Mouse (Mus musculus): Measurements from ENCODE around the gene Utp3.
"Not testable (repeated sequence)": the region's sequence is repeated elsewhere in the genome, so short reads cannot be mapped to it uniquely, and the experiment has no call there.

Gene Utp3

DNA sequence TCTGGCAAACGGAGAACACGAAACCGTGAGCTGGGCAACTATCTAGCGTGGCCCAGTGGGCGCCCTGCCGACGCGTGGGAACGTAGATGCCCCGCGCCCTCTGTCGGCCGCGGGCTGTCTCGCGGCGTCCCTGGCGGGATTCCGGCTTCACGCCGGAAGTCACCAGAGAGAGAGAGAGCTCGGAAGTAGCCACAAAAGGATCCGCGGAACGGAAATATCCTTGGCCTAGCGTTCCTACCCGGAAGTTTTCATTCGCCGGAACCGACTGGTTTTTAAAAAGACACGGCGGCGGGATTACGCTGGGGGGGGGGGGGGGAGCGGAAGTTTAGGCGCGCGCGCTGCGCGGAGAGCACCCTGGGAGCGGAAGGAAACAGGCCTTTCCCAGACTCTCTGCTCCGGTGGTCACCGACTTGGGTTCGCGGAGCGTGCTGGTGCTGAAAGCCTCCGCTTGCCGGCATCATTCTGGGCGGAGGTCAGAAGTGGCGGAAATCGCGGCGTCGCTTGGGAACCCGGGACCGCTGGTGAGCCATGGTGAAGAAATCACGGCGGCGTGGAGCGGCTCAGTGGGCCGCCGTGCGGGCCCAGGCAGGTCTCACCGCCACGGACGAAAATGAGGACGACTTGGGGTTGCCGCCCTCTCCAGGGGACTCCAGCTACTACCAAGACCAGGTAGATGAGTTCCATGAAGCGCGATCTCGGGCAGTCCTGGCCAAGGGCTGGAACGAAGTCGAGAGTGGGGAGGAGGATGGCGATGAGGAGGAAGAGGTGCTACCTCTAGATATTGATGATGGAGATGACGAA lies at the start of gene Utp3:
Gene Utp3 (plus strand): TSS at position 377 of the 801 bp plus-strand sequence.
- peak; percentile 100 for DNase-seq (ENCODE audit: low read depth)

DNA sequence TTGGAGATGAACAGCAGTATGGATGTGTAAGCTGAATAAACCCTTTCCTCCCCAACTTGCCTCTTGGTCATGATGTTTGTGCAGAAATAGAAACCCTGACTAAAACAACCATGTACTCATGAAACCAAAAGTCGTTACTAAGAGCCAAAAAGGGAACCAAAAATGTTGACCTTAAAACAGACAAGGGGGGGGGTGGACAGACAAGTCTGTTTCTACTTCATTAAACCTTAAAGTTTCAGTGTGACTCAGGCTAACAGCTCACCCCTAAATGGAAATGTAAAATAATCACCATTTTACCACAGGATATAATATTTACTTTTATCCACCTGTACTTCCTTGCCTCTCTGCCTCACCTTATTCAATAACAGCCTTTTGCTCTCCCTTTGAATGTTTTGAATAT lies 45.7 kb upstream of the Utp3 start:
- DNase-seq (ENCODE audit: low read depth) = peak; percentile 40

DNA sequence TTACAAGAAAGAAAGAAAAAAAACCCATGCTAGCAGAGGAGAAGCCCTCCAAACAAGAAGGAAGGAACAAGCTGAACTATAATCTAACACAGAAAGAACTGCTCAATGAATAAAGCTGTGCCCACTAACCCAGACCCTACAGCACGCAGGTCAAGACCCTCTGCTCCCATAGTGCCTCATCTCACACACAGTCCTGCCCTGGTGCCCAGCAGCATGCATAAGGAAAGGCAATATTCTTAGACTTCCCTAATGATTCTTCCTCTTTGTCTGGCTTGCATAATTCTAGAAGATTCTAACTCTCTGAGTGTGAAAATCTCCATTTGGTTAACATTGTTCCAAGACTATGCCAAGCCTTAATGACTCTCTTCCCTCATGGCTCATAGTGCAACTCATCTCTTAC lies 45.3 kb upstream of the Utp3 start:
- DNase-seq (ENCODE audit: low read depth) = no peak

DNA sequence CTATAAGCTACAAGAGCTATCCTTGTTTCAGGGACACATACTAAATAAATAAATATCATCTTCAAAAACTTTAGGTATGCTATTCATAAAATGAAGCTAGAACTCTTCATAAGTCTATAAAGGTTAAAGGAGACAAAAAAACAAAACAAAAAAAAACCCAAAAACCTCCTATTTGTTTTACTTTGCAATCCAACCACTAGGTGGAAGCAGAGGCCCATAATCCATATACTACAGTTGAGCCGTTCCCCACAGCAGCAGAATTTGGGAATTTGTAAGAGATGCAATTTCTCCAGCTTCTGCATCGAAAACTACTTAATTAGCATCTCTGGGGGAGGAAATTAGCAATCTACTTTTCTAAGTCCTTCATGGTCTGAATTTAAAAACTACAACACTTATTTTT lies 35.0 kb upstream of the Utp3 start:
- DNase-seq (ENCODE audit: low read depth) = peak; percentile 74

DNA sequence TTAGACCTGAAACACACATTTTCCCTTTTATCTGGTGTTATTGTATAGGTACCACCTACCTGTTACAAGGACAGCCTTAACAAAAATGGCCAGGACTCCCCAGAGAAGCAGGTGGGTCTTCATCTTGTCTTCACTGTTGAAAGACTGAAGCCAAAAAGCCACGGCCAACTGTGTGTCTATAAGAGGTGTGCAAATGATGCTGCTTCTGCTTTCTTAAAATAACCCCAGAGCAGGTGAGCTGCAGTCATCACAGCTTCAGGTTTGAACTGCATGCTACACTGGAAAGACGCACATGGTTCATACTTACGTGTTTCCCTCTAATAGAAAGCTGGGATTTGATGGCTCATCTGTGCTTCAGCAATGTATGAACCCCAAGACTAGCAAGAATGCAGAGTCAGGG lies 26.6 kb upstream of the Utp3 start, which contains the start of gene Jchain:
Gene Jchain (minus strand): TSS at position 235 of the 400 bp plus-strand sequence.
- no peak for DNase-seq (ENCODE audit: low read depth)

DNA sequence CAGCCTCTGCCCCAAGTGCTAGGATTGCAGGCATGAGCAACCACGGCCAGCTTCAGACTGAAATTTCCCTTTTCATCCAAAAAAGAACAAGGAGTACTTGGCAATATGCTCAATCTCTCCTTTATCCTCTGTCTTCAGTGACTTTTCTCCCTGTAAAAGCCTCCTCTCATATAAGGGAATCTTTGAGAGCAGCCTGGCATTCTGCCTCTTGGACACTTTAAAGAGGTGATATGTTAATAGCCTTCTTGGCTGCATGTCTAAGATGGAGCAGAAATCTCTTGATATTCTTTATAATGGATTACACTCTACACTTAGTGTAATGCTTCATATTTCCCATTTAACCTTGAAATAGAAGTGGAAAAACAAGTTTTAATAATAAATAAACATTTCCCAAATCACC lies 23.4 kb upstream of the Utp3 start:
- no peak for DNase-seq (ENCODE audit: low read depth)

DNA sequence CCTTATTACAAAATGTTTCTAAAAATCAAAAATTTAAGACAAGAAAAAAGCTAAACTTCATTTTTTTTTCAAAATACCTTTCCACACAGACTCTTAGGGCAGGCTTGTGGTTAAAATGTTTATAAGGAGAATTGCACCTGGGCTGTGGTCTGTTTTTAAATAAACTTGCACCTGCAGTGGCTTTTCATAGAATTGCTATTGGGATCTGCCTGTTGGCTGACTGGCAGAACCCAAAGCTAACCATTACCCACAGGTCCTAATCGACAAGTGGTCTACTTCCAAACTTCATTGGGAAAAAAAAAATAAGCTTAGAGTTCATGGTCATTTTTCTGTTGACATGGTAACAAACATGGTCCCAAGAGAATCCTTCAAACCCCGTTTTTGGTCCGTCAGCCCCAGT lies 19.6 kb upstream of the Utp3 start:
- DNase-seq (ENCODE audit: low read depth) = no peak

DNA sequence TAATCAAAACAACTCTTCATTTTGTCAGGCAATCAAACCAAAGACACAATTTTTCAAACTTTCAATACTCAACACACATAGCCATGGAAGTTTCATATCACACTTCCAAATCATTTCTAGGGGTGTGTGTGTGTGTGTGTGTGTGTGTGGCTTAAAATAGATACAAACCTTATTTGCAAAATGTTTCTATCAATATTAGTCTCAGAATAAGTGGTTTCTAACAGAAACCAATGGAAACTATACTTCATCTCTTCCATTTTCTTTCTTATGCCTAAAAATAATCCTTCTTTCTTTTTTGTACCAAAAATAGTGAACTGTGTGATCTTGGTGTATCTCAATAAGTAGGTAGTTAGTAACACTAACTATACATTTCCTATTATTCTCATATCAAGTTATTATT lies 13.4 kb upstream of the Utp3 start:
- DNase-seq (ENCODE audit: low read depth) = no peak

DNA sequence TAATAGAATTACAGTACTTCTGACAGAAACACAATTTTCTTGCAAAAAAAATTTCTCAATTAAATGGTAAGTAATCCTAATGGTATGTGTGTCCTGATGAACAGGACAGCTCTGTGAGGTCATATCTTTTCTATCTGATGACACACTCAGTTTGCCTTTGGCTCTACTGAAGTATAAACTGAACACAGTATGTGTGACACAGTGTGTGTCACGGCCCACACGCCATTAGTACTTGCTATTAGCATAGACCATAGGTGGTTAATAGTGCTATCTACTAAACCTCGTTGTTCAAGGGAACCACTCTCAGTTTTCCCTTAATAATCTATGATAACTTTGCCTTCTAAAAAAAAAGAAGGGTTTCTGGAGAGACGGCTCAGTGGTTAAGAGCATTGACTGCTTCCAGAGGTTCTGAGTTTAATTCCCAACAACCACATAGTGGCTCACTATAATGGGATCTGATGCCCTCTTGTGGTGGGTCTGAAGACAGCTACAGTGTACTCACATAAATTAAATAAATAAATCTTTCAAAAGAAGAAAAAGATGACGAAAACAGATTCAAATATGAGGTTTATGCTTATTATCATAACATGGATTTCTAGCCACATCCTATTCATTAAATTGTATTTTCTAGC lies 11.5 kb upstream of the Utp3 start:
- peak; percentile 63 for DNase-seq (ENCODE audit: low read depth)

DNA sequence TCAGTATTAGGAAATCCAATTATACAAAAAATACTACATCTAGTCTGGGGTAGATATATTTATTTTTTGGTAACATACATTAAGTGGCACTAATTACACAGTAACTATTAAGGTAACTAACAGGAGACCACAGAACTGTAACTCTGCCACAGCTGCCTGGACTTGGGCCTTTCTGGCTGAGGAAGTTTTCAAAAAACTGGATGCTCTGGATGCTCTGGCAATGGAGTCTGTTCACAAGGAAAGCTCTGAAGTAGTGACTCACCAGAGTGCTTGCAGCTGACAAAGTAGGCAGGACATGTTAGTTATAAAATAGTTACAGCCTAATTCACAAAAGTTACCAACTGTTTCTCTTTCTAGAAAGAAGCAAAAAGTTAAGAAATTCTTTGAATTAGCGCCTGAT lies 9.9 kb upstream of the Utp3 start:
- not testable (repeated sequence) for DNase-seq (ENCODE audit: low read depth)

DNA sequence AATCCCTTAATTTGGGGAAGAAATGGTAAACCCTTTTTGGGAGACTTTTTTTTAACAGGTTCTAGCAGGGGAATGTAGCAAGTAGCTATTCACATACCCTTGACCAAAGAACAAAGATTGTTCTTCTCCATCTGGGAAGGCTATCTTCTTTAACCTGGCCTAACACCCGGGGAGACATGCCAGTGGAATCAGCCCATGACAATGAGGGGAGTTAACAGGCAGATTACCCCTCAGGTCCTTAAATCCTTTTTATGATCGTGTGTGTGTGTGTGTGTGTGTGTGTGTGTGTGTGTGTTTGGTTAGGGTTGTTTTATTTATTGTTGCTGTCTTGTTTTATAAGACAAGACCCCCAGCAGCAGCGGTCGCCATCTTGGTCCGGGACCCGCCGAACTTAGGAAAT lies 8.7 kb upstream of the Utp3 start:
- no peak for DNase-seq (ENCODE audit: low read depth)

DNA sequence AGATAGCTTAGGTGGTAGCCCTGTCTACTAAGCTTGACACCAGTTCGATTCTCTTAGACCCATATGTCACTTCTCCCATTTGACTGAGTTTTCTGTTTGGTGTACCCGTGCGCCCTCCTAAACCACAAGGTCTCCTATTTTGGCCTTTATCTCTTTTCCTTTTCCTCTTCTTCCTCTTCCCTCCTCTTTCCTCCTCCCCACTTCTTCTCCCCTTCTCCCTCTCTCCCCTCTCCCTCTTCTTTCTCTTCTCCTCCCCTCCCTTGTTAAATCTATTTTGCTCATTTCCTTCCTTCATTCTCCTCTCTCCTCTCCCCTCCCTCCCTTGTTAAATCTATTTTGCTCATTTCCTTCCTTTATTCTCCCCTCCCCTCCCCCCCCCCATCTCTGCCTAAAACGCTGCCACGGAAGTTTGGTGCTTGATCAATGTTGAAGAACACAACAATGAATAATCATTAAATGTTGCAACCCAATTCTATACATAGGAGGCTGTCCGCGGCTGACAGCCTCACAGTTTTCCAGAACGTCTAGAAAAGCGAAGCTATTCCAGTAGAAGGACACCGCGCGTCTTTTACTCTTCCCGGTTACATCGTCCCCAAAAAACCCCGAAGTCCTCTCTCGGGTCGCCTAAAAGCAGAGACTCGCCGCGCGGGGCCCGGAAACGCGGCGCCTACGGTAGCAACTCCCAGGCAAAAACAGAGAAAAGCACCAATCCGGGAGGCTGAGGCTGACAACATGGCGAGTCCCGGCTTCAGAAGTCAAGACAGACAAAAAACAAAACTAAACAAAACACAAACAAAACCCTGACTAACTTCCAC lies 784 bp upstream of the Utp3 start:
- no peak for DNase-seq (ENCODE audit: low read depth)

DNA sequence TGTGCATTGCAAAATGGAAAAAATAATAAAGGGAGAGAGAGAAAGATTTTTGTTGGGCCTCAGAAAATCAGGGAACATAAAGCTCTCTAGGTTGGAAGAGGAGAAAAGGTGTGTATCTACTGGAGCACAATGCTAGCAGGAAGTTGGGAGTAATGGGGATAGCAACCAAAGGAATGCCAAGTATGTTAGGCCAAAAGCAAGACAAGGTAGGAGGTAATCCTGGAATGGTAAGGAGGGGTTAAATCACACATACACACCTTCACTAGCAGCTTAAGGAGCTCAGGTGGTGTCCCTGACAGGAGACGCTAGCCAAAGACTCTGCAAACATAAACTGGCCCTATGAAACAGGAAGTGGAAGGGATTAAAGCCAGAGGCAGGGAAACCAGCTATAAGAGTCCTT lies 4.7 kb downstream of the Utp3 start:
- DNase-seq (ENCODE audit: low read depth) = no peak

DNA sequence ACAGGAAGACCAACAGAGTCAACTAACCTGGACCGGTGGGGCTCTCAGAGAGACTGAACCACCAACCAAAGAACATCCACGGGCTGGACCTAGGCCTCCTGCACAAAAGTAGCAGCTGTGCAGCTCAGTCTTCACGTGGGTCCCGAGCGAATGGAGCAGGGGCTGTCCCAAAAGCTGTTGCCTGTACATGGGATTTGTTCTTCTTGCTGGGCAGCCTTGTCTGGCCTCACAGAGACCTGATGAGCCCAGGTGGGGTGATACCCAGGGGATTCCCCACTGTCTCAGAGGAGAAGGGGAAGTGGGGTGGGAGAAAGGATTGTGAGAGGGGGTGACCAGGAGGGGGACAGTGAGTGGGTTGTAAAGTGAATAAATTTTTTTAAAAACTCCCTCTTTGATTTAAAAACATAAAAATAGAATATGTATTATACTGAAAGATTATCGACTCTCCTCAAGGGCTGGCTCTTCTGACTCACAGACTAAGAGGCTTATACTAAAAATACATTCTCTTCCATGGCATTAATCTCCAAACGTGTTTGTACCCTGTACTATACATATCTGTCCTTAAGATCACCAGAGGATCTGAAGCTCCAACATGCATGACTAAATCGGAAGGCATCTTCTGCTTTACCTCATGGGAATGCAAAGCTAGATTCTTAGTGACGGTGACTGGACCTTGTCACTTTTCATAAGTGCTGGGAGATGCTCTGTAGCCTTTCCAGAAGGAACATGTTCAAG lies 7.0 kb downstream of the Utp3 start:
- DNase-seq (ENCODE audit: low read depth) = no peak

DNA sequence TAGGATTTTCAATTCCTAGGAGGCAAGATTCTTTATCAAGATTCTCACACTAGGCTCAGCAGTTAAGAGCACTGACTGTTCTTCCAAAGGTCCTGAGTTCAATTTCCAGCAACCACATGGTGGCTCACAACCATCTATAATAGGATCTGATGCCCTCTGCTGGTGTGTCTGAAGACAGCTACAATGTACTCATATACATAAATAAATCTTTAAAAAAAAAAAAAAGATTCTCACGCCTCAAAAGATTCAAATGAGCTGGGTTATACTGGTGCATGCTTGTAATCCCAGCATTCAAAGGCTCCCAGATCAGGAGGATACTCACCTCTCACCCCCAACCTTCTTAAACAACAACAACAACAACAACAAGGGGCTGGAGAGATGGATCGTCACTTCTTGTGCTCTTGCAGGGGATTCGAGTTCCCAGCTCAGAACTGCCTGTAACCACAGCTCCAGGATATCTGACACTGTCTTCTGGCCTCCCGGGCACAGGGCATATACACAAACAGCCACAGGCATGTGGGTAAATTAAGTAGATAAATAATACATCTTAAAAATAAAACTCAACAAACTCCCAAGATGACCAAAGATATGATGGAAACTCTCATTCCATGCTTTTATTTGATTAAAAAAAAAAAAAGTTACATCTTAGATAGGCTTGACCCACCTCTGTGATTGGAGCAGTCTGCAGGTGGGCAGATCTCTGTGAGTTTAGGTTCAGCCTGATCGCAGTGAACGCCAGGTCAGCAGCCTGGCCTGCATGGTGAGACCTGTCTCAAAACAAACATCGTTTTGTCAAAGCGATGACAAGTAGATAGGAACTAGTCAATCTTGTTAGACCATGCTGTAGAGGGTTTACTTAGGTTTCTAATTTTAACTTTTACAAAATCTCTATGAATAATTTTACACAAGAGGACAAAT lies 8.9 kb downstream of the Utp3 start:
- peak; percentile 20 for DNase-seq (ENCODE audit: low read depth)

DNA sequence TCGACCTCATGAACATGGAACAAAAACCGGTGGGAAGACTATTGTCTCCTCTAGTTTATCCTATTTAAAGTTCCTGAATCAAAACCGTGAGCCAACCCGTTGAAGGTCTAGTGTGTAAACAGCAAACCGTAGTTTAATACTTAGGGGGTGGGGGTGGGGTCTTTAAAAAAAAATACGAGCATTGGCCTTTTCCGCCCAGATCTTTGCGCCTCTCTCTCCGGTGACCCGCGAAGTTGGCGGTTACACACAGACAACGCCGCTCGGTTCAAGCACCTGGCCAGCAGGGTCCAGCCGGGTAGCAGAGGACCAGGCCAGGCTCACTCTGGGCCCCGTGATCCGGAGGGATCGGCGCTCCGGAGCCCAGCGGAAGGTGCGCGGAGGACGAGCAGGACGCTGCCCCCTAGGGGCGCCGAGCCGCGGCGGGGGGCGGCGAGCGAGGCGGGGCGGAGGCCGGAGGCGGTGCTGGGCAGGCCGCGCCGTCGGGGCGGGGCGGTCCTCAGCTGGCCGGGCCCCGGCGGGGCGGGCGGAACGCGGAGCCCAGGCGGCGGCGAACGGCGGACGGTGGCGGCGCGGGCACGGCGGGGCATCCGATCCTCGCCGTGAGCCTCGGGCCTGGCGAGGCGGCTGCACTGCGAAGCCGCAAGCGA lies 10.4 kb downstream of the Utp3 start, which contains the start of gene Rufy3:
Gene Rufy3 (plus strand): TSS at position 540 of the 647 bp plus-strand sequence.
- peak; percentile 81 for DNase-seq (ENCODE audit: low read depth)

DNA sequence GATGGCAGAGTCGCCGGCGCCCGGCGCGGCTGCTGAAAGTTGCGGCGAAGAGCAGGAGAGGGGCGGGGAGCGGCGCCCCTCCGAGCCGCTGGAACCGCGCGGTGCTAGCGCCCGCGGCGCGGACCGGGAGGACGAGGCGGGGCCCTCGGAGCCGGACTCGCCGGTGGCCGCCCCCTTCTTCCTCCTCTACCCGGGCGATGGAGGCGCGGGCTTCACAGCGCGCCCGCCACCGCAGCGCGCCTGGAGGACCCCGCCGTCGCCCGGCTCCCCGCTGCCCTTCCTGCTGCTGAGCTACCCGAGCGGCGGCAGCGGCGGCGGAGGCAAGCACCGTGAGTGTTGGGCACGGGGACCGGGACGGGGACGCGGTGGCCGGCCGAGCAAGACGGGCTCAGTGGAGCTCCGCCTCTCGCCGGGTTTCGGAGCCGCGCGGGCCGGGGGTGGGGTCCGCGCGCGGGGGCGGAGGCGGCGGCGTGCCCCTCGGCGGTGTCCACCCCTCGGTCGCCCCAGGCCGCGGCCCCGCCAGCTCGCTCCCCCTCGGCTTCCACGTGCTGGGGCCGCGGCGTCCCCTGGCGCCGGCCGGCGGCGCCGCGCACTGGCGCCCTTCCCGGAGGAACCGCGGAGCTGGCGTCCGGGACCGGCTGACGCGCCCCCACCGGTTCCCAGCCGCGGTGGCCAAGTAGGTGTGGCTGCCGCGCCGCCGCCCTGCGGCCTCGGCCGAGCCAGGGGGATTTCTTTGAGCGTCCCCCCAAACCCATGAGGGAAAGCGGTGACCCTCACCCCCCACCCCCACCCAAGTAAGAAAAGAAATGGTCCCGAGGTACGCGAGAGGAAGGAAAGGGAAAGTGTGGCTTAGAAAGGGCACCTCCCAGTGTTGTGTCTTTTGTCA lies 11.1 kb downstream of the Utp3 start:
- DNase-seq (ENCODE audit: low read depth) = peak; percentile 59

DNA sequence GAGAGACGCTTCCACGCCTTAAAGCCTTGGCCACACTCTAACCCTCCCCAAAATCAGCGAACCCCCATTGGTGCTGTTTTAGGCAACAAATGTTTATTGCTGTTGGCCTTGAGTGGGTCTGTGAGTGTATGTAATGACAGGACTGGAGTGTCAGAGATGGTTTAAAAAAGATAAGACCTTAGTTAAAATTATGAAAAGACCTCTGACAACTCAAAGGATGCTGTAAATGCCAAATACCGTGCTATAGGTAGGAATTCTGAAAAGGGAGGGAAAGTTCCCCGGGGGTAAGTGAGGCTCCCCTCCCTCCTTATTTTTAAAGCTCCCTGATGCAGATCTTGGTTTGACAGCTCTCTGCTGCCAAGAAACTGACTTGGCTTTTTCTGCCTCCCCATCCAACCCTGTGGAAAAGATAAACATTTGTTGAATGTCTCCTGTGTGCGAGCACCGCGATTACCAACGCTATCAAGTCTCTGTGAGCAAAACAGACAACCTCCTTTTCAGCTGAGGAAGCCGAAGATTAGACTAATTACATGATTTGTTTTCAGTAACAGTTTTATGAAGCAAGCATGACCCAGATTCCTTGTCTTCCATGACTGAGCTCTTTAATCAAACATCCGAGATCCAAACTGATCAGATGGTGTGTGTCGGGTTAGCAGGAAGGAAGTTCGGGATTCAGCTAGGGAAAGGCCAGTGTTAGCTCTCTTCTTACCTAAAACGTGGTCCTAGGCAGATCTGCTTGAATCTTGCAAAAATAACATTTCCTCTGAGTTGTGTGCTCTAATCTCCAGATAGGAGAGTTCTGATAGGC lies 12.0 kb downstream of the Utp3 start:
- DNase-seq (ENCODE audit: low read depth) = no peak

DNA sequence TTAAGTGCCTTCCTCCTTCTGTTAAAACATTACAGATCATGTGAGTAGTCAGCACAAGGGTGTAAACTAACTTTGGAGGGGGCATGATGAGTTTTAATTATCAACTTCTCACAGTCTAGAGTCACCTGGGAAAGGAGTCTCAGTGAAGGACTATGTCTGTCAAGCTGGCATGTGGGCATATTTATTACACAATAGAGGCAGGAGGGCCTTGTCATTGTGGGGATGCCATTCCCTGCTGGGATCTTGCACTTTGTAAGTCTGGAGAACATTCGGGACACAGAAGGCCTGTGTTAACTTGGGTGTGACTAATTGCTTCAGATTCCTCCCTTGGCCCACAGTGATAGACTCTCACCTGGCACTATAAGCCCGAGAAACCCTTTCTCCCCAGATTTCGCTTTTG lies 15.3 kb downstream of the Utp3 start:
- DNase-seq (ENCODE audit: low read depth) = no peak
